Mouse (Mus musculus) limb, embryonic 15.5 days (tissue): ENCODE measurements around the gene Zmiz1. TPM values are rescaled to one million over a fixed set of nuclear protein-coding genes. Genes with fewer than 3 reads are reported as not detected.
A peak's percentile ranks its signal among the peaks of the same experiment; 100 is the strongest.

Experiments used
- ATAC-seq: fragments of 200-750 bp; cut with Nextera tagmentation; 2 replicates; pipeline ENCODE4 v1.8.0; 2017; ENCODE audit warnings: low read depth, moderate TSS enrichment; ENCODE audit not compliant: insufficient number of reproducible peaks, low FRiP score, low TSS enrichment
- H3K27ac ChIP-seq: fragments of 300-500 bp; sonication (generic); 2 replicates; pipeline ENCODE4 v1.5.1; 2015; ENCODE audit warnings: moderate library complexity, mild to moderate bottlenecking, inconsistent platforms
- H3K27me3 ChIP-seq: fragments of 300-500 bp; sonication (generic); 2 replicates; pipeline ENCODE4 v1.6.1; 2015; ENCODE audit warnings: inconsistent platforms
- H3K36me3 ChIP-seq: fragments of 300-500 bp; sonication (generic); 2 replicates; pipeline ENCODE4 v1.6.1; 2015; ENCODE audit warnings: inconsistent platforms
- H3K4me1 ChIP-seq: fragments of 300-500 bp; sonication (generic); 2 replicates; pipeline ENCODE4 v1.6.1; 2015; ENCODE audit warnings: inconsistent platforms
- H3K4me2 ChIP-seq: fragments of 300-500 bp; sonication (generic); 2 replicates; pipeline ENCODE4 v1.6.1; 2015; ENCODE audit warnings: mild to moderate bottlenecking, inconsistent platforms
- H3K4me3 ChIP-seq: fragments of 300-500 bp; sonication (generic); 2 replicates; pipeline ENCODE4 v1.5.1; 2015; ENCODE audit warnings: mild to moderate bottlenecking, inconsistent platforms
- H3K9ac ChIP-seq: fragments of 300-500 bp; sonication (generic); 2 replicates; pipeline ENCODE4 v1.6.1; 2015; ENCODE audit warnings: inconsistent platforms
- H3K9me3 ChIP-seq: fragments of 300-500 bp; sonication (generic); 2 replicates; pipeline ENCODE4 v1.6.1; 2016; ENCODE audit warnings: inconsistent platforms
- WGBS: fragments of 180-500 bp; shearing (Covaris S2); methylation state at CpG from one replicate; pipeline ENCODE4 v1.1.7; 2015; 5-methylcytosine and 5-hydroxymethylcytosine counted together
- polyA plus RNA-seq: library from polyadenylated mRNA; unstranded; fragments of >200 nt; fragmentation: Nextera tagmentation; extraction: Ambion mirVana; gene quantifications from 2 replicates; pipeline ENCODE4 v1.2.1, GENCODE M21; 2015

Gene Zmiz1
- polyA plus RNA-seq, 1 experiment from 2014 or later: 50.5 TPM

- H3K4me1 ChIP-seq: peaks cover 89% of the 10 kb centered on the region
- H3K27ac ChIP-seq: peak overlapping the region; percentile 39
- peaks cover 38% of the 10 kb centered on the region for H3K36me3 ChIP-seq
- no peaks in the 10 kb centered on the region for H3K9me3 ChIP-seq
- H3K4me3 ChIP-seq: no peak overlapping the region
- no peak overlapping the region for H3K4me2 ChIP-seq
- no peak for ATAC-seq
- H3K9ac ChIP-seq: no peak overlapping the region
- no peaks in the 10 kb centered on the region for H3K27me3 ChIP-seq
- WGBS: 30% methylated on average over 5 of the region's 5 CpGs
These were observed 53.0 kb downstream of the Zmiz1 start for GRCm38 (mm10) chr14:25511967-25512366.

- Histone ChIP-seq H3K9ac (no peak overlapping the region), H3K9me3 (no peaks in the 10 kb centered on the region), H3K36me3 (peaks cover 31% of the 10 kb centered on the region), H3K4me3 (no peak overlapping the region), H3K4me2 (no peak overlapping the region), H3K4me1 (peaks cover 98% of the 10 kb centered on the region), H3K27me3 (no peaks in the 10 kb centered on the region), H3K27ac (peak overlapping the region; percentile 39)
- 22% methylated on average over 6 of the region's 6 CpGs for WGBS
- no peak for ATAC-seq
These were observed 53.8 kb downstream of the Zmiz1 start for GRCm38 (mm10) chr14:25512803-25513202.

GRCm38 (mm10) chr14:25513496-25513895, 54.5 kb downstream of the Zmiz1 start:
- no peaks in the 10 kb centered on the region for H3K27me3 ChIP-seq
- no peak overlapping the region for H3K4me3 ChIP-seq
- H3K27ac ChIP-seq: peak overlapping the region; percentile 39; the same call in 1 of the 2 replicates
- peaks cover 29% of the 10 kb centered on the region for H3K36me3 ChIP-seq
- peaks cover 98% of the 10 kb centered on the region for H3K4me1 ChIP-seq
- WGBS: 62% methylated on average over 8 of the region's 8 CpGs
- no peaks in the 10 kb centered on the region for H3K9me3 ChIP-seq
- no peak for ATAC-seq
- no peak overlapping the region for H3K9ac ChIP-seq
- no peak overlapping the region for H3K4me2 ChIP-seq

- Histone ChIP-seq H3K9me3 (no peaks in the 10 kb centered on the region), H3K27ac (no peak overlapping the region), H3K27me3 (no peaks in the 10 kb centered on the region), H3K36me3 (peaks cover 19% of the 10 kb centered on the region), H3K4me3 (no peak overlapping the region), H3K4me1 (peaks cover 98% of the 10 kb centered on the region), H3K4me2 (no peak overlapping the region), H3K9ac (no peak overlapping the region)
- 72% methylated on average over 2 of the region's 2 CpGs for WGBS
- no peak for ATAC-seq
These were observed 56.0 kb downstream of the Zmiz1 start for GRCm38 (mm10) chr14:25514943-25515512.

GRCm38 (mm10) chr14:25515924-25516323, 56.9 kb downstream of the Zmiz1 start:
- ATAC-seq: no peak
- 49% methylated on average over 9 of the region's 9 CpGs for WGBS
- H3K27ac ChIP-seq: peak overlapping the region; percentile 71; the same call in 1 of the 2 replicates
- H3K4me2 ChIP-seq: no peak overlapping the region
- H3K9ac ChIP-seq: no peak overlapping the region
- H3K4me1 ChIP-seq: peaks cover 97% of the 10 kb centered on the region
- H3K4me3 ChIP-seq: no peak overlapping the region
- H3K36me3 ChIP-seq: peaks cover 15% of the 10 kb centered on the region
- H3K9me3 ChIP-seq: no peaks in the 10 kb centered on the region
- no peaks in the 10 kb centered on the region for H3K27me3 ChIP-seq

- Histone ChIP-seq H3K27me3 (no peaks in the 10 kb centered on the region), H3K4me3 (no peak overlapping the region), H3K9ac (no peak overlapping the region), H3K36me3 (peaks cover 15% of the 10 kb centered on the region), H3K27ac (peak overlapping the region; percentile 71), H3K4me1 (peaks cover 89% of the 10 kb centered on the region), H3K4me2 (no peak overlapping the region; the same call in 1 of the 2 replicates), H3K9me3 (no peaks in the 10 kb centered on the region)
- 27% methylated on average over 13 of the region's 13 CpGs for WGBS
- peak; percentile 26; the same call in 1 of the 2 replicates for ATAC-seq
These were observed 57.9 kb downstream of the Zmiz1 start for GRCm38 (mm10) chr14:25516640-25517591.

- Histone ChIP-seq H3K4me3 (no peak overlapping the region), H3K9me3 (no peaks in the 10 kb centered on the region), H3K4me1 (peaks cover 87% of the 10 kb centered on the region), H3K27me3 (no peaks in the 10 kb centered on the region), H3K9ac (no peak overlapping the region), H3K27ac (peak overlapping the region; percentile 55), H3K4me2 (no peak overlapping the region), H3K36me3 (peaks cover 20% of the 10 kb centered on the region)
- WGBS: 79% methylated on average over 5 of the region's 5 CpGs
- ATAC-seq: no peak
These were observed 59.7 kb downstream of the Zmiz1 start for GRCm38 (mm10) chr14:25518645-25519044.

- no peaks in the 10 kb centered on the region for H3K27me3 ChIP-seq
- no peak overlapping the region for H3K4me3 ChIP-seq
- H3K36me3 ChIP-seq: peaks cover 26% of the 10 kb centered on the region
- H3K9ac ChIP-seq: no peak overlapping the region
- peak overlapping the region; percentile 47 for H3K27ac ChIP-seq
- H3K9me3 ChIP-seq: no peaks in the 10 kb centered on the region
- WGBS: 40% methylated on average over 4 of the region's 4 CpGs
- H3K4me2 ChIP-seq: no peak overlapping the region
- peaks cover 88% of the 10 kb centered on the region for H3K4me1 ChIP-seq
- no peak for ATAC-seq
These were observed 60.7 kb downstream of the Zmiz1 start for GRCm38 (mm10) chr14:25519656-25520055.

- Histone ChIP-seq H3K4me1 (peaks cover 88% of the 10 kb centered on the region), H3K4me2 (no peak overlapping the region), H3K27me3 (no peaks in the 10 kb centered on the region), H3K36me3 (peaks cover 24% of the 10 kb centered on the region), H3K27ac (peak overlapping the region; percentile 47), H3K4me3 (no peak overlapping the region), H3K9ac (no peak overlapping the region), H3K9me3 (no peaks in the 10 kb centered on the region)
- WGBS: 72% methylated on average over 4 of the region's 4 CpGs
- no peak for ATAC-seq
These were observed 61.6 kb downstream of the Zmiz1 start for GRCm38 (mm10) chr14:25520589-25520988.

- H3K27ac ChIP-seq: peak overlapping the region; percentile 47
- H3K4me2 ChIP-seq: no peak overlapping the region
- no peaks in the 10 kb centered on the region for H3K9me3 ChIP-seq
- 68% methylated on average over 9 of the region's 9 CpGs for WGBS
- H3K36me3 ChIP-seq: peaks cover 24% of the 10 kb centered on the region
- H3K4me3 ChIP-seq: no peak overlapping the region
- no peak overlapping the region for H3K9ac ChIP-seq
- peaks cover 85% of the 10 kb centered on the region for H3K4me1 ChIP-seq
- no peak for ATAC-seq
- H3K27me3 ChIP-seq: no peaks in the 10 kb centered on the region
These were observed 62.0 kb downstream of the Zmiz1 start for GRCm38 (mm10) chr14:25520991-25521390.

GRCm38 (mm10) chr14:25521500-25521899, 62.5 kb downstream of the Zmiz1 start:
- peaks cover 24% of the 10 kb centered on the region for H3K36me3 ChIP-seq
- WGBS: 68% methylated on average over 4 of the region's 4 CpGs
- no peaks in the 10 kb centered on the region for H3K9me3 ChIP-seq
- no peak overlapping the region for H3K27ac ChIP-seq
- H3K4me2 ChIP-seq: no peak overlapping the region
- H3K27me3 ChIP-seq: no peaks in the 10 kb centered on the region
- no peak for ATAC-seq
- no peak overlapping the region for H3K9ac ChIP-seq
- no peak overlapping the region for H3K4me3 ChIP-seq
- H3K4me1 ChIP-seq: peaks cover 80% of the 10 kb centered on the region

- ATAC-seq: no peak
- peaks cover 24% of the 10 kb centered on the region for H3K36me3 ChIP-seq
- 37% methylated on average over 4 of the region's 4 CpGs for WGBS
These were observed 63.4 kb downstream of the Zmiz1 start for GRCm38 (mm10) chr14:25522415-25522814.

More at GRCm38 (mm10) chr14:25522415-25522814, 63.4 kb downstream of the Zmiz1 start:
- H3K9ac ChIP-seq: no peak overlapping the region
- H3K4me3 ChIP-seq: no peak overlapping the region
- H3K4me2 ChIP-seq: no peak overlapping the region
- H3K9me3 ChIP-seq: no peaks in the 10 kb centered on the region
- no peaks in the 10 kb centered on the region for H3K27me3 ChIP-seq
- peaks cover 71% of the 10 kb centered on the region for H3K4me1 ChIP-seq
- no peak overlapping the region; the same call in none of the 2 replicates for H3K27ac ChIP-seq
